Mouse (Mus musculus): Measurements from ENCODE around the gene Pmepa1.

Gene Pmepa1

GRCm38 (mm10) chr2:173224832-173225231 lies 51.5 kb downstream of the Pmepa1 start:
- DNase-seq = no peak

- no peak for DNase-seq
Observed at GRCm38 (mm10) chr2:173224097-173224496, 52.2 kb downstream of the Pmepa1 start.

- DNase-seq = peak; percentile 90
Observed at GRCm38 (mm10) chr2:173223496-173223895, 52.8 kb downstream of the Pmepa1 start.

- peak; percentile 63 for DNase-seq
Observed at GRCm38 (mm10) chr2:173220754-173221153, 55.6 kb downstream of the Pmepa1 start.

GRCm38 (mm10) chr2:173219256-173219954 lies 56.9 kb downstream of the Pmepa1 start:
- peak; percentile 97 for DNase-seq

GRCm38 (mm10) chr2:173218416-173219141 lies 57.8 kb downstream of the Pmepa1 start, which contains the start of gene Zbp1:
Gene Zbp1 (minus strand): TSS chr2:173218923.
- peak; percentile 96 for DNase-seq

GRCm38 (mm10) chr2:173217763-173218258 lies 58.5 kb downstream of the Pmepa1 start:
- DNase-seq = peak; percentile 89

GRCm38 (mm10) chr2:173217246-173217645 lies 59.1 kb downstream of the Pmepa1 start:
- DNase-seq = peak; percentile 77

- DNase-seq = peak; percentile 82
Observed at GRCm38 (mm10) chr2:173216840-173217239, 59.5 kb downstream of the Pmepa1 start.

- peak; percentile 84 for DNase-seq
Observed at GRCm38 (mm10) chr2:173212227-173212626, 64.1 kb downstream of the Pmepa1 start.

- DNase-seq = peak; percentile 64
Observed at GRCm38 (mm10) chr2:173209091-173209815, 67.1 kb downstream of the Pmepa1 start.

GRCm38 (mm10) chr2:173207051-173207450 lies 69.3 kb downstream of the Pmepa1 start:
- peak; percentile 69 for DNase-seq

- peak; percentile 71 for DNase-seq
Observed at GRCm38 (mm10) chr2:173205563-173206099, 70.7 kb downstream of the Pmepa1 start.

- peak; percentile 58 for DNase-seq
Observed at GRCm38 (mm10) chr2:173204671-173205070, 71.7 kb downstream of the Pmepa1 start.

GRCm38 (mm10) chr2:173203726-173204125 lies 72.6 kb downstream of the Pmepa1 start:
- peak; percentile 54 for DNase-seq

- no peak for DNase-seq
Observed at GRCm38 (mm10) chr2:173202924-173203689, 73.2 kb downstream of the Pmepa1 start.

GRCm38 (mm10) chr2:173194796-173195195 lies 81.5 kb downstream of the Pmepa1 start:
- peak; percentile 57 for DNase-seq

GRCm38 (mm10) chr2:173187182-173187855 lies 89.0 kb downstream of the Pmepa1 start:
- DNase-seq = peak; percentile 86

GRCm38 (mm10) chr2:173186047-173186943 lies 90.0 kb downstream of the Pmepa1 start:
- DNase-seq = peak; percentile 96

GRCm38 (mm10) chr2:173185282-173185681 lies 91.1 kb downstream of the Pmepa1 start:
- peak; percentile 83 for DNase-seq
